Mouse (Mus musculus) intestine, postnatal 0 days (tissue): ENCODE measurements around the gene Ctdspl. TPM values are rescaled to one million over a fixed set of nuclear protein-coding genes. Genes with fewer than 3 reads are reported as not detected.

ENCODE experiments used
- ATAC-seq: fragments of 200-750 bp; cut with Nextera tagmentation; 2 replicates; pipeline ENCODE4 v1.8.0; 2017; ENCODE audit warnings: mild to moderate bottlenecking, moderate TSS enrichment, moderate library complexity
- H3K27ac ChIP-seq: fragments of 300-500 bp; sonication (generic); 2 replicates; pipeline ENCODE4 v1.5.1; 2014; ENCODE audit warnings: mild to moderate bottlenecking, low read depth, low read length, moderate library complexity
- H3K27me3 ChIP-seq: fragments of 300-500 bp; sonication (generic); replicated peaks from 2 replicates; pipeline ENCODE4 v1.6.1; 2014; ENCODE audit warnings: low read length, mixed read lengths; ENCODE audit not compliant: control insufficient read depth, insufficient read depth
- H3K36me3 ChIP-seq: fragments of 300-500 bp; sonication (generic); 2 replicates; pipeline ENCODE4 v1.6.1; 2014; ENCODE audit warnings: mild to moderate bottlenecking, moderate library complexity; ENCODE audit not compliant: control insufficient read depth, insufficient read depth
- H3K4me1 ChIP-seq: fragments of 300-500 bp; sonication (generic); replicated peaks from 2 replicates; pipeline ENCODE4 v1.6.1; 2014; ENCODE audit warnings: antibody characterized with exemption, low read length, mixed read lengths; ENCODE audit not compliant: control insufficient read depth, insufficient read depth
- H3K4me2 ChIP-seq: fragments of 300-500 bp; sonication (generic); replicated peaks from 2 replicates; pipeline ENCODE4 v1.6.1; 2014; ENCODE audit warnings: low read depth, mild to moderate bottlenecking, moderate library complexity
- H3K4me3 ChIP-seq: fragments of 300-500 bp; sonication (generic); 2 replicates; pipeline ENCODE4 v1.5.1; 2014; ENCODE audit warnings: low read depth, low read length
- H3K9ac ChIP-seq: fragments of 300-500 bp; sonication (generic); 2 replicates; pipeline ENCODE4 v1.6.1; 2014; ENCODE audit warnings: mild to moderate bottlenecking, low read depth, low read length
- H3K9me3 ChIP-seq: fragments of 300-500 bp; sonication (generic); 2 replicates; pipeline ENCODE4 v1.6.1; 2016; ENCODE audit warnings: mixed run types; ENCODE audit not compliant: control insufficient read depth
- CTCF ChIP-seq: sonication (generic); IDR thresholded peaks from 2 replicates; pipeline ENCODE4 v1.5.1; 2016; ENCODE audit warnings: low read depth, mild to moderate bottlenecking, control low read depth, antibody characterized with exemption, moderate library complexity
- WGBS: fragments of 180-500 bp; shearing (Covaris S2); extraction: QIAGEN DNeasy Blood & Tissue Kit; methylation state at CpG from one replicate; pipeline ENCODE4 v1.1.7; 2014; 5-methylcytosine and 5-hydroxymethylcytosine counted together
- polyA plus RNA-seq: library from polyadenylated mRNA; unstranded; fragments of >200 nt; fragmentation: Nextera tagmentation; extraction: Ambion mirVana; gene quantifications from 2 replicates; pipeline ENCODE4 v1.2.1, GENCODE M21; 2015

Ctdspl gene
- polyA plus RNA-seq, 1 experiment from 2014 or later = 17.0 TPM

DNA sequence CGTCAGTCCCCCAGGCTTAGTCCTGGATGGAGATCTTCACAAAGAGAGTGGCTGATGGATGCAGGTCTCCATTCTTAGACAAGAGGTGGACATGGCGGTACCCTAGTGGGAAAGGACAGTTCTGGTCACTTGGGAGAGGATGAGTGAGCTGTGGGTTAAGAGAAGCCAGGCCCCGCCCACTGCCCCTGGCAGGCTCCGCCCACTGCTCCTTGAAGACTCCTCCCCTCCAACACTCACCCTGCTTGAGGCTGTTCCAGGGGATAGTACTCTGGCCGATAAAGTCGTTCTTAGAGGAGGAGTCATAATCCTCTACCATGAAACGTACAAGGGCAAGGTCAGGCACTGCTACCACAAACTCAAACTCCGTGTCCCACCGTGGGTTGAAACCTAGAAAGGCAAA is 145.5 kb downstream of the Ctdspl start:
- H3K4me2 ChIP-seq = no peak overlapping the region
- H3K9me3 ChIP-seq = no peaks in the 10 kb centered on the region
- H3K9ac ChIP-seq = no peak overlapping the region
- peaks cover 7% of the 10 kb centered on the region; the same call in 1 of the 2 replicates for H3K36me3 ChIP-seq
- no peak overlapping the region for H3K4me3 ChIP-seq
- 73% methylated on average over 9 of the region's 9 CpGs for WGBS
- no peaks in the 10 kb centered on the region for H3K4me1 ChIP-seq
- ATAC-seq = no peak
- no peak for TF ChIP-seq CTCF
- H3K27me3 ChIP-seq = no peaks in the 10 kb centered on the region
- H3K27ac ChIP-seq = no peak overlapping the region

DNA sequence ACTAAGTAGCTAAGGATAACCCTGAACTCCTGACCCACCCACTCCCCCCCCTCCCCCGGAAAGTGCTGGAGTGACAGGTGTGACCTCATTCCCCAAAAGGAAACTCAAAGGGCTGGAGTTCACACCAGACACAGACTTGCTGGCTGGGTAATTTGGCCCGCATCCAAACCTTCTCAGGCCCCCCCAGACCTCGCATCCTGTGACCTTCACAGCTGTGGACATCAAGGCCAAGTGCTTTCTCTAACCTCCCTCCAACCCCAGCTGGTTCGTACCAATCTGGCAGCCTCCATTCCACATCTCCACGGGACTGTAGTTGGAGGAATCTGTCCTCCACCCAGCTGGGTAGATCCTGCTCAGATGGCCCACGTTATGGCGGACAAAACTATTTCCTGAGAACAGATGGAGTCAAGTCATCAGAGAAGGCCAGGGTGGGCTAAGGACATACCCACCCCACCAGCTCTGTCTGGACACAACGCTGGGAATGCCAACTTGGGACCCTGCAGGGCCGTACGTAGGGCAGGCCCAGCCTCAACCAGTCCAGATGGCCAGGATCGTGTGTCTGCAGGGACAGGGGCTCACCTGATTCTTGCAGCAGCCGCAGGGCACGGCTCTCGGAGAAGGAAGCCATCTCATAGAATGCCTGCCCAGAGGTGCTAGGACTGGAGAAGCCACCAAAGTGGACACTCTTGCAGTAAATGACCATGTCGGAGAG is 147.1 kb downstream of the Ctdspl start:
- no peak for TF ChIP-seq CTCF
- H3K4me2 ChIP-seq = no peak overlapping the region
- H3K27ac ChIP-seq = no peak overlapping the region
- no peak for ATAC-seq
- no peaks in the 10 kb centered on the region for H3K9me3 ChIP-seq
- no peak overlapping the region for H3K9ac ChIP-seq
- WGBS = 77% methylated on average over 15 of the region's 15 CpGs
- no peaks in the 10 kb centered on the region for H3K27me3 ChIP-seq
- H3K36me3 ChIP-seq = peaks cover 7% of the 10 kb centered on the region; the same call in 1 of the 2 replicates
- H3K4me1 ChIP-seq = no peaks in the 10 kb centered on the region
- H3K4me3 ChIP-seq = no peak overlapping the region

DNA sequence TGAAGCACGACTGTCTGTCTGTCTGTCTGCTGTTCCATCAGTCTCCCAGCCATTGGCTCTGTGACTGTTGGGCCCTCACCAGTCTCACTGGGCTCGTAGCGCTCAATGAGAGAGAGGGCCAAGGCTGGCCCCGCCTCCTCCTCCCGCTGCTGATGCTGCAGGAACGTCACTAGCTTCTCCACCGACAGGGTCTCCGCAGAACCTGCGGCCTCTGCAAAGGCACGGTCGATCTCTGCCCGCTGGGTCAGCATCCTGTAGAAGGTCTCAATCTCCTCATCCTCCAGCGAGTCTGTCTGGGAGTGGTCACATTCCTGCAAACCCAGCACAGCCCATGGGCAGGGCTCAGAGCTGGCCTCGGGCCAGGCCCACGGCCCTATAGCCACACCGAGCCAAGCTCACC is 149.4 kb downstream of the Ctdspl start:
- TF ChIP-seq CTCF = no peak
- H3K27ac ChIP-seq = no peak overlapping the region
- no peak overlapping the region for H3K4me2 ChIP-seq
- no peak overlapping the region for H3K4me3 ChIP-seq
- H3K4me1 ChIP-seq = peaks cover 7% of the 10 kb centered on the region; the same call in 1 of the 2 replicates
- no peaks in the 10 kb centered on the region for H3K9me3 ChIP-seq
- 65% methylated on average over 16 of the region's 16 CpGs for WGBS
- H3K9ac ChIP-seq = no peak overlapping the region
- H3K36me3 ChIP-seq = peaks cover 22% of the 10 kb centered on the region; the same call in 1 of the 2 replicates
- no peaks in the 10 kb centered on the region for H3K27me3 ChIP-seq
- ATAC-seq = no peak

DNA sequence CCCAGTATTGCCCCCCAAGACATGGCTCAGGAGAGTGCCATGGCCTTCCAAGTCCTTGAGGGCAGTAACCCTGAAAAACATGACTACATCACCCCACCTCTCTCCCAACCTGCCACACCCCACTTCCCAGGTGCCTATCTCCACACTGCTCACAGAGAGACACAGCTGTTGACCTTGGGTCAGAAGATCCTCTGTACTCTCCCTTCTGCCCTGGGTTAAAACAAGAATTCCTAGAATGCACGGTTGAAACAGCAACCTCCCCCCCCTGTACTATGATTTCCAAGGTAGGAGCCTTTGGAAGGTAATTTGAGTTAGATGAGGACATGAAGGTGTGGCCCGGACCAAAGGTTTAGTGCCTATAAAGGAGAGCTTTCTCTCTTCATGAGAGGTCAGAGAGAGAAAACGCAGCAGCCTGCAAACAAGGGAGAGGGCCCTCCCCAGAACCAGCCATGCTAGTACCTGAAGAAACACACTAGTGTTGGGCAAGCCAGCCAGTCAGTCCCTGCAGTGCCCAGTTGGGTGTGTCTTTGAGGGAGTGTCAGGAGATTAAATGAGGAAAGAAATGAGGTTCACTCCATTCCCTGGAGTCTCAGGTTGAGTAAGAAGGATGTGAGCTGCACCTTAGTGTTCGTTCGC is 153.9 kb downstream of the Ctdspl start:
- TF ChIP-seq CTCF = no peak
- peaks cover 16% of the 10 kb centered on the region for H3K4me1 ChIP-seq
- H3K9me3 ChIP-seq = no peaks in the 10 kb centered on the region
- no peak overlapping the region for H3K4me3 ChIP-seq
- 50% methylated on average over 5 of the region's 5 CpGs for WGBS
- H3K4me2 ChIP-seq = 0 out of 2 replicates have a peak overlapping the region, but pooled peaks have one; percentile 2
- H3K27ac ChIP-seq = peak overlapping the region; percentile 28; the same call in 1 of the 2 replicates
- peak; percentile 63 for ATAC-seq
- H3K36me3 ChIP-seq = peaks cover 21% of the 10 kb centered on the region; the same call in 1 of the 2 replicates
- H3K9ac ChIP-seq = no peak overlapping the region
- no peaks in the 10 kb centered on the region for H3K27me3 ChIP-seq

DNA sequence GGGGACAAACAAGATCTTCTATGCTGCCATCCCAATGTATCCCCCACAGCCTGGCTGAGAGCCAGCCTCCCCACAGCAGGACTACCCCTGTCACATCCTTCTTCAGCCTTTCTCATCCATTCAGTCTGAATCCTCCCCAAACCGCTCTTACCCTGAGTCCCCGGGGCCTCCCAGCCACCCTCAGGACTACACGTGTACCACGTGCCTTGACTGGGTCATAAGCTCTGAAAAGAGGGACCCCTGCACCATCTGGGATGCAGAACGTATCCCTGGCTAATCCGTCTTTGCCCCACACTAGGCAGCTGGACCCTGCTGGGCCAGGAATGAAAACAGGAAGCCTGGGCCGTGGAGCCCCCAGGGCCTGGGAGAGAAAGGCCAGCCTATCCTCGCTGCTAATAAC is 155.8 kb downstream of the Ctdspl start:
- TF ChIP-seq CTCF = no peak
- no peak for ATAC-seq
- Histone ChIP-seq H3K36me3 (peaks cover 21% of the 10 kb centered on the region; the same call in 1 of the 2 replicates), H3K4me2 (no peak overlapping the region), H3K4me1 (peaks cover 16% of the 10 kb centered on the region), H3K4me3 (no peak overlapping the region), H3K9me3 (no peaks in the 10 kb centered on the region), H3K27me3 (no peaks in the 10 kb centered on the region), H3K9ac (no peak overlapping the region), H3K27ac (no peak overlapping the region)
- WGBS = 57% methylated on average over 8 of the region's 8 CpGs

DNA sequence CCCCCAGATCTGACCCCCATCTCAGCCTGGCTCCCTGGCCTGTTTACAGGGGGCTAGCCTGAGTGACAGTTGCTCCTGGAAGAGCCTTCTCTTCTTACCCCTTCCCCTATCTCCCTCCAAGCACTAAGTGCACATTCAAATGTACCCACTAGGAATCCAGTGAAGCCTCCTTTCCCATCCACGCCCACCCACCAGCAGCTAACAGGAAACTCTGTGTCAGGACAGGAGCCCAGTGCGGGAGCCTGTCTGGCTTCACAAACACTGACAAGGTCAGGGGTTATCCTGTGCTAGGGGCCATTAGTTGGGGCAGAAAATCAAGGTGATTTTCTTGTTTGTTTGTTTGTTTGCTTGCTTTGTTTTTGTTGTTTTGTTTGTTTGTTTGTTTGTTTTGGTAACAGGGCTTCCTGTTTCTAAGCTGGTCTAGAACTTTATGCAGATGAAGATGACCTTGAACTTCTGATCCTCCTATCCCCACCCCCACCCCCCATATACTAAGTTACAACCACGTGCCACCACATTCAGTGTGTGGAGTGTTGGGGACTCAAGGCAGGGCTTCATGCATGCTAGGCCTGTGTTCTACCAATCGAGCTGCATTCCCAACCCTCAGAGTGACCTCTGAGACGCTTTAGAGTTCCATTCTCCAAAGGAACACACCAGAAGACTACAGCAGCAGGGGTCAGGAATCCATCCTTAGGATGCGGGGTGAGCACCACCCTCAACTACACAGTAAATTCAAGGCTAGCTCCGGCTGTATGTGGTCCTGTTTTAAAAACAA is 156.6 kb downstream of the Ctdspl start:
- 76% methylated on average over 7 of the region's 7 CpGs for WGBS
- no peak for TF ChIP-seq CTCF
- no peak overlapping the region for H3K4me2 ChIP-seq
- H3K27me3 ChIP-seq = no peaks in the 10 kb centered on the region
- H3K9me3 ChIP-seq = no peaks in the 10 kb centered on the region
- H3K4me3 ChIP-seq = no peak overlapping the region
- no peak overlapping the region for H3K27ac ChIP-seq
- H3K4me1 ChIP-seq = peaks cover 16% of the 10 kb centered on the region
- H3K9ac ChIP-seq = no peak overlapping the region
- no peak for ATAC-seq
- peaks cover 21% of the 10 kb centered on the region; the same call in 1 of the 2 replicates for H3K36me3 ChIP-seq
